Mouse (Mus musculus) spleen, adult 2 months (tissue): ENCODE data around the gene Amdhd2. TPM values are rescaled to one million over a fixed set of nuclear protein-coding genes. Genes with fewer than 3 reads are reported as not detected.

Experiments
- DNase-seq, 2 experiments: peaks; one replicate each; pipeline versions ENCODE4 v3.0.0 to v3.0.0-alpha.2; 2012 to 2021; ENCODE audit warnings: low spot score in 2 of 2, low read depth in 1 of 2
- H3K27ac ChIP-seq: fragments of 200-500 bp; 2 replicates; pipeline ENCODE4 v1.5.1; 2012; ENCODE audit warnings: low read length, inconsistent platforms; ENCODE audit not compliant: insufficient read depth
- H3K27me3 ChIP-seq: fragments of 200-500 bp; 2 replicates; pipeline ENCODE4 v1.6.1; 2012; ENCODE audit warnings: mild to moderate bottlenecking, moderate library complexity, low read length, inconsistent platforms; ENCODE audit not compliant: control insufficient read depth, insufficient read depth
- H3K36me3 ChIP-seq: fragments of 200-500 bp; 2 replicates; pipeline ENCODE4 v1.6.1; 2012; ENCODE audit warnings: mild to moderate bottlenecking, low read length, inconsistent platforms; ENCODE audit not compliant: control insufficient read depth, insufficient read depth
- H3K4me1 ChIP-seq: fragments of 200-500 bp; 2 replicates; pipeline ENCODE4 v1.6.1; 2011; ENCODE audit warnings: inconsistent platforms; ENCODE audit not compliant: control insufficient read depth, insufficient read depth, insufficient read length
- H3K4me3 ChIP-seq: fragments of 200-500 bp; 2 replicates; pipeline ENCODE4 v1.5.1; 2011; ENCODE audit warnings: mild to moderate bottlenecking, inconsistent platforms; ENCODE audit not compliant: insufficient read depth, insufficient read length; ENCODE audit errors: extremely low read depth
- CTCF ChIP-seq: fragments of 200-500 bp; IDR thresholded peaks from 2 replicates; pipeline ENCODE4 v1.5.1; 2011; ENCODE audit warnings: mild to moderate bottlenecking, inconsistent platforms; ENCODE audit not compliant: insufficient read depth, insufficient read length, insufficient replicate concordance; ENCODE audit errors: extremely low read depth
- POLR2A ChIP-seq: fragments of 200-500 bp; IDR thresholded peaks from 2 replicates; pipeline ENCODE4 v1.6.1; 2011; ENCODE audit warnings: low read depth, low read length, inconsistent platforms
- WGBS: fragments of 180-500 bp; shearing (Covaris S2); methylation state at CpG from one replicate; pipeline ENCODE4 v1.1.7; 2018; 5-methylcytosine and 5-hydroxymethylcytosine counted together
- polyA plus RNA-seq: library from polyadenylated mRNA; depleted of rRNA; stranded (reverse); fragments of >200 nt; gene quantifications from 2 replicates; pipeline ENCODE4 v1.2.3, GENCODE M21; 2012

Amdhd2 gene
- polyA plus RNA-seq, 1 experiment, result 41.5 TPM

GRCm38 (mm10) chr17:24157121-24157520 is 6.4 kb downstream of the Amdhd2 start:
- 95% methylated on average over 6 of the region's 6 CpGs for WGBS
- no peak for TF ChIP-seq CTCF
- no peak for TF ChIP-seq POLR2A
- DNase-seq, result no peak
- Histone ChIP-seq H3K4me1 (no peaks in the 10 kb centered on the region), H3K36me3 (peaks cover 3% of the 10 kb centered on the region), H3K27me3 (no peaks in the 10 kb centered on the region), H3K4me3 (no peak overlapping the region), H3K27ac (no peak overlapping the region)

DNA sequence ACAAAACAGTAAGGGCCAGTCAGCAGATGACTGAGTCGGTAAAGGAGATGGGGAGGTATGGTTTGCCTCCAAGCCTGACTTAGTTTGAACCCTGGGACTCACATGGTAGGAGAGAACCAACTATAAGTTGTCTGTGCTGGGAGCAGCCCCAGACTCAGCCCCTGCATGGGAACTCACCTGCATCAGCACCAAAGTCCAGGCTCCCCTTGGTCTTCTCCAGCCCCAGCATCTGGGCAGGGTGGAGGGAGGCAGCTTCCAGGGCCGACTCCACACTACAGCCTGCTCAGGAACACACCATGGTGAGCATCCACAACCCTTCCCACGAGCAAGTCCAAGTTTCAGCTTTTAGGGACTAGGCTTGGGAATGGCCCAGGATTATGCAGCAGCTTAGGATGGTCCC is 7.2 kb downstream of the Amdhd2 start:
- H3K4me3 ChIP-seq, result no peak overlapping the region
- no peak overlapping the region for H3K27ac ChIP-seq
- H3K27me3 ChIP-seq, result no peaks in the 10 kb centered on the region
- 93% methylated on average over 3 of the region's 3 CpGs for WGBS
- no peaks in the 10 kb centered on the region for H3K4me1 ChIP-seq
- TF ChIP-seq POLR2A (no peak), CTCF (no peak)
- DNase-seq, result no peak
- peaks cover 3% of the 10 kb centered on the region for H3K36me3 ChIP-seq

DNA sequence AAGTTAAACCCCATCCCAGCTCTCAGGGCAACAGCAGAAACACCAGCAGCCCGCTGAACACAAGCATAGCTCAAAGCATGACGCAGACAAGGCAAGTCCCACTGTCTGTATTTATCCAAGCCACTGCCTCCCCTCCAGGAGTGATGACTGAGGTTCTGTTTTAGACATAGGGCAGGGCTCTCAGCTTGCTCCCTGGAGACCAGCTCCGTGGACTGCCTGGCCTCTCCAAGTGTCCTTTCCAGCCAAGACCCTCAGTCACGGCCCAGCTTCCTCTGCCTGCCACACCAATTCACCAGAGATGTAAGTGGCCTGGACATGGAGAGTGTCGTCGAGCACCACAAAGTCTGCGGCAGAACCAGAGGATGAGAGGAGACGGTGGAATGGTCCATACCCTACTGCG is 7.8 kb downstream of the Amdhd2 start:
- TF ChIP-seq POLR2A, result no peak
- TF ChIP-seq CTCF, result no peak
- Histone ChIP-seq H3K36me3 (peaks cover 3% of the 10 kb centered on the region), H3K4me1 (no peaks in the 10 kb centered on the region), H3K27me3 (no peaks in the 10 kb centered on the region), H3K27ac (no peak overlapping the region), H3K4me3 (no peak overlapping the region)
- no peak for DNase-seq
- 96% methylated on average over 9 of the region's 9 CpGs for whole genome bisulfite sequencing

DNA sequence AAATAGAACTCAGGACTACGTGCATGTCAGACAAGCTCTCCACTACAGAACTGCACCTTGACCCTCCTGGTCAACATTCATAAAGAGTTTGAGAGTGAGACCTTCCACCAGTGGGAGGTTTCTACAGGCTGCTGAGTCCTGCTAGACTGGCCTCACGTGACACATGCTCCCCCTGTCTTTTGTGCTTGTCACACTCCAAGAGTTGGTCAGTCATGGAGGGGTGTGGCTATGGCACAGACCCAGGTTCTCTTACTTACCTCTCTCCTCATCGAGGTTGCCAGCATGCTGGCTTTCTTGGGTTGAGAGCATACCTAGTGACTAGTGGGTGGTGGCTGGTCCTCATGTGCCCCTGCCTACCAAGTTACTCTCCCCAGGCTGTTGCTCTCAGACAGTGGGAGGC is 9.1 kb downstream of the Amdhd2 start:
- H3K27ac ChIP-seq, result no peak overlapping the region
- H3K4me3 ChIP-seq, result no peak overlapping the region
- peaks cover 3% of the 10 kb centered on the region for H3K36me3 ChIP-seq
- H3K27me3 ChIP-seq, result no peaks in the 10 kb centered on the region
- DNase-seq, result no peak
- H3K4me1 ChIP-seq, result no peaks in the 10 kb centered on the region
- 75% methylated on average over 3 of the region's 3 CpGs for WGBS
- no peak for TF ChIP-seq POLR2A
- TF ChIP-seq CTCF, result no peak

DNA sequence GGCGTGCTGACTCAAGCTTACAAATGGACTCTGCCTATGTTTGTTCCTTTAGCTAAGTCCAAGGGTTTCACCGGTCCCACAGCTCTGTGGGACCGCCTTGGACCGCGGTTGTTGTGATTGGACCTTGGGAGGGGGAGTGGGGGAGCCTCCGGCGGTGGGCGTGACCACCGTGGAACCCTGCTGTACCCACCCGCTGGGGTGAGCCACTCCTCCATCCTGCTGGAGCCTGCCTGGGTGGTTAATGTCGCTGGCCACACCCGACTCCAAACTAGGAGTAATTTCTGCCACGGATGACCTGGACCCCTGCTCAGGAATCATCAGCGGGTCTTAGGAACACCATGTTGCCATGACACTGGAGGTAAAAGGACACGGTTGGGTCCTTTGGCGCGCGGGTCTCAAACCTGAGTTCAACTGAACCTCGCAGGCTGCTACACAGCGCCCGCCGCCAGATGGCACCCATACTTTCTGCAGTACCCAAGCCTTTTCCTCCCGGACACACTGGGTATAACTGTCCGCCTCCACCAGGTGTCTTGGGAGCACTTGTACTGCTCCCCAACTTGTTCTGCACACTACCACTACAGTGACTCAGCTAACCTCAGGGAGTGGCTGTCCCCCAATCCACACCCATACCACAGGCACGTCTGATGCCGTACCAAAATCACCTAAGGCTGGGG is 11.5 kb downstream of the Amdhd2 start:
- peak; percentile 66 to 75 for DNase-seq
- Histone ChIP-seq H3K36me3 (peaks cover 1% of the 10 kb centered on the region), H3K27ac (no peak overlapping the region), H3K4me3 (peak overlapping the region; percentile 43), H3K27me3 (no peaks in the 10 kb centered on the region), H3K4me1 (no peaks in the 10 kb centered on the region)
- TF ChIP-seq POLR2A (no peak), CTCF (peak; percentile 90)
- under 1% methylated on average over 26 of the region's 26 CpGs for WGBS

GRCm38 (mm10) chr17:24151382-24151781 is 12.2 kb downstream of the Amdhd2 start:
- Histone ChIP-seq H3K4me1 (no peaks in the 10 kb centered on the region), H3K4me3 (no peak overlapping the region), H3K36me3 (peaks cover 1% of the 10 kb centered on the region), H3K27me3 (no peaks in the 10 kb centered on the region), H3K27ac (no peak overlapping the region)
- DNase-seq, result no peak
- 21% methylated on average over 7 of the region's 7 CpGs for WGBS
- TF ChIP-seq POLR2A (no peak), CTCF (no peak)

DNA sequence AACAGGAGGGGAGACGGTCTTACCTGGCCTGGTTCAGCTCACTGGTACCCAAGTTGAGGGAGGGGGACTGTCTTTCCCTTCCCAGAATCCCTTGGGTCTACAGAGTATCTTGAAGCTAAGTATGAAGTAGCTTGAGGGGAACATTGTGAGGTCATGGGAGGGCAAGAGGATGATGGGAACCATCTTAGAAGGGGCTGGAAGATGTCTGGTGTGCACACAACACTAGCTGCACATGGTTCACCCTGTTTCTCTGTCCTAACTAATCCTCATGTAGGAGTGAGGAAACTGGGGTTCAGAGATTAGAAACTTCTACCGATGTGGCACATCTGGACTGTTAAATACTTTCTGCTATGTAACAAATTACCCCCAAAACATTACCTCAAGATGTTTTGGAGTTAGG is 12.7 kb downstream of the Amdhd2 start, which contains the start of gene Pdpk1:
Gene Pdpk1 (minus strand): TSS at position 101 of the 400 bp plus-strand sequence.
- no peak for DNase-seq
- no peak for TF ChIP-seq POLR2A
- no peak for TF ChIP-seq CTCF
- no peak within 1 kb of the TSS for H3K4me3 ChIP-seq
- no peak within 1 kb of the TSS for H3K27ac ChIP-seq
- peaks cover 1% of the 10 kb centered on the region; the same call in 1 of the 2 replicates for H3K36me3 ChIP-seq
- H3K27me3 ChIP-seq, result no peaks in the 10 kb centered on the region
- 85% methylated on average over 2 of the region's 2 CpGs for WGBS
- no peaks in the 10 kb centered on the region for H3K4me1 ChIP-seq
